Mouse (Mus musculus): ENCODE measurements around the gene Ndufc2.
"Not testable (repeated sequence)": the region's sequence is repeated elsewhere in the genome, so short reads cannot be mapped to it uniquely, and the experiment has no call there.

GRCm38 (mm10) chr7:97451023-97451422 lies 51.2 kb downstream of the Ndufc2 start, which contains the start of gene Kctd14:
- not testable (repeated sequence) for TF ChIP-seq HCFC1 (IDR thresholded peaks at IDR 0.05; ENCODE audit: borderline replicate concordance, insufficient read depth, low read length); ZC3H11A (IDR thresholded peaks at IDR 0.05; ENCODE audit: borderline replicate concordance, low read depth, low read length); ZNF384 (IDR thresholded peaks at IDR 0.05; ENCODE audit: low read depth, low read length); CHD2 (IDR thresholded peaks at IDR 0.05; ENCODE audit: low read depth, low read length)
